Mouse (Mus musculus): ENCODE data around the gene Stk32b. TPM values are rescaled to one million over a fixed set of nuclear protein-coding genes. Genes with fewer than 3 reads are reported as not detected.

Gene Stk32b
- total RNA-seq (2021): under 1 TPM; 0.10 to 0.26 TPM
- long read RNA-seq, experiment 1: 0 reads
- long read RNA-seq, experiment 2: 0 reads

DNA sequence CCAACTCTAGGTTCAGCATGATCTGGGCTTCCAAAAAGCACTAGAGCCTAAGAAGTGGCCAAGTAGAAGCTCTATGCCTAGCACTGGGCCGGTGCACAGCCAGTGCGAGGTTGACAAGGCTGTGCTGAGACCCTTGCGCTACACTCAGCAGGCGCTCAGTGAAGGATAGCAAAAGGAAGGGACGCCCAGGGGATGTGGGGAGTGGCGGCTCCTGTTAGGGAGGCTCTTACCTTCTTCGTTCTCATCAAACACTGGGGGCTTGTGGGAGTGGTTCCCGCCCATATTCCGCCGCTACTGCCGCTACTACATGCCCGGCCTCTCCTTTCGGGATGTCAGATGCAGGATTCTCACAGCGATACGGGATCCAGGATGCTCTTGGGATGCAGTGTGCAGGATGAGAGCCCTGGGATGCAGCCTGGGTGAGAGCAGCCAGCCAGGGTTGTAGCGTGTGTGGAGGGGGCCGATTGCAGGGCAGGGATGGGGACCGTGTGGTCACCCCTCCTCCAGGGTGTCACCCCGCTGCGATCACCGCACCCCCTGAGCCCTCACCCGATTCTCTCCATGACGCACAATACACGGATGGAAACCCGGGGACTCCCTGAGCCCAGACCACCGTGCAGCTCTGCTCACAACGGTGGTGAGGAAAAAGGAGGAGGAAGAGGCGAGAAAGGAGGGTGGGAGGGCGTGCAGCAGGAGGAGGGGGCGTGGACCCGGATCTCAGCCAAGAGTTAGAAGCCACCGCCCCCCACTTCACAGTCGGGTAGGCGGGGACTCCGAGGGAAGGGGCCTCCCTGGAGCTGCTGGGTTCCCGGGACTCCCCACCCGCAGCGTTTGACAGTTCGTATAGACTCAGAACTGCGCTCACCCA lies at the start of gene Stk32b:
Stk32b (minus strand) TSS at position 667 of the 868 bp plus-strand sequence.
- DNase-seq: no peak

DNA sequence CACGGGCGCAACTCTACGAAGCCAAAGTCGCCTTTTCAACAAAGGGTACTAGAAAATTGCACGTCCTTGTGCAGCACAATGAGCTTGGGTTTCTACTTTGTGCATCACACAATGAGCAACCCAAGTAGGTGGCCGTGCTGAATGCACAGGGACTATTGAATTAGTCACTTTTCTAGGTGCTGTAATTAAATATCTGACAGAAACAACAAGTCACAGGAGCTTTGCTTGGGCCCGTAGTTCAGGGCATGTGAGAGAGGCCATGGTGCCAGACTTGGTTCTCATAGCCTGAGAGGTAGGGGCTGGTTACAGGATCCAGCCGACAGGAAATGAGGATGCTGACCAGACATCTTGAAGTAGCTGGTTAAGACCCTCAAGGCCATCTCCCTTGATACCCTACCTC lies 48.9 kb upstream of the Stk32b start:
- no peak for DNase-seq

DNA sequence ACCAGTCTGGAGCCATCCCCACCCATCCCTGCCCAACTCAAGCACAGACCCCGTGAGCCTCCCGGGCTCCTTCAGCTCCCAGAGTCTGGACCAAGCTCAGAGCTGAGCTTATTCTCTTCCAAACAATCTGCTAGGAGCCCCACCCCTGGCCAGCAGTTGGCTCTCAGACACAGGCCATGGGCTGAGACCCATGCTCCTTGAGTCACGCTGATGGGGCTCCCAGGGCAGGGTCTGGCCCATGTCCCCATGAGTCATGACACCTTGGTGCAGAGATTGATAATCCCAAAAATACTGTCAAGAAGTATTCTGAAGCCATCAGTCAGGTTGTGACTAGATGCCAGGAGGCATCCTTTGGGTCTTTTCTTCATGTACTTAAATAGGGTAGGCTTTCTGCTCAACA lies 45.1 kb upstream of the Stk32b start:
- DNase-seq: no peak

DNA sequence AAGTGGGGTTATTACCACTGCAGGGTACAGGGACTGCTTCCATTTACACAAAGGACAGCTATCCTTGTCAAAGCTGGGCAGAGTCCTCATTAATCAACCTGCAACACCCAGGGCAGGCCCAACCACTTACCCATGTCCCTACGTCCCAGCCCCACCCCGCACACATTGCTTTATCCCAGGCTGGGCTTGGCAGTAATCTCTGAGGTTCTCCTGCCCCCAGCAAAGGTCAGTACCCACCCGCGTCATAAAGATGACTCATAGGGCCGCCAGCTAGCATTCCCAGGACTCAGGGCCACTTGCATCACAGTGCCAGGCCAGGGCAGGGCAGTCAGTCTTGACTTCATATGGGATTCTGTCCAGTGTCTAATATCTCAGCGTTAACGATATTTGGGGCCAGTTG lies 36.4 kb upstream of the Stk32b start:
- DNase-seq: peak; percentile 87 to 92

DNA sequence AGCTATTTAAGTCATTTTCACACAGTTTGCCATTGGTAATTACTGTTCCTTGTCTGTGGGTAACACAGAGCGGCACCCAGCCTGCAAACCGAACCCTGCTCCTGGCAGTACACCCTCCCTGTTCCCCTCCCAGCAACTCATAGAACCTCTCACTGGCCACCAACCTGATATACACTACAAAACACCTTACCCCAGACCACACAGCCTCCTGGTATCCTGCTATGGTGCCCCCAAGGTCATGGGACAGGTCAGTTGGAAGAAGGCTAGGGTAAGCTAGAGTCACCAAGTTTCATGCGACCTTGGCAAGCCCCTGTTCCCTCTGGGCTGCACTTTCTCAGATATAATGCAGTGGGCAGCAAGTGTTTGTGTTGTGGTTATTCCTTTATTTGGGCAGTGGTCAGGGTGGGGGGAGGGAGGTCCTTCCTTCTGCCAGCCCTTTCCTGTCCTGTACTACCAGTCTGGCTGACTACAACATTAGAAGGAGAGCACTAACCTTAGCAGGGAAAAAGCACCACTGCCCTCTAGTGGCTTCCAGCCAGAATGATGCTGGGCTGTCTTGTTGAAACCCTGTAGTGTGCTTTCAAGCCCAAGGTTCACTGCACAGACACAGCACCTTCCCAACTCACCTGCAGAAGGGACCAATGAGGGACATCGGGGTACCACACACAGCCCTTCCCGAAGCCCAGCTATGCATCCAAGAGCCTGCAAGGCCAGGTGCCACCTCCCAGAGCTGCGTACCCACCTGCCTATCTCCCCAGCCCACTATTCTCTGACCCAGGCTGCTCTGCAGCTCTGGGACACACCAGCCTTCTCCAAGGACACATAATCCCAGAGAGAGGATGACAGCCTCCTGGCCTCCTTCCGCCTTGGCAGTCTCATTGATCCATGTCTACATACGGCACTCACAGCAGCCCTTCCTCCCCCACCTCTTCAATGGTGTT lies 35.3 kb upstream of the Stk32b start:
- DNase-seq: peak; percentile 82 to 84

DNA sequence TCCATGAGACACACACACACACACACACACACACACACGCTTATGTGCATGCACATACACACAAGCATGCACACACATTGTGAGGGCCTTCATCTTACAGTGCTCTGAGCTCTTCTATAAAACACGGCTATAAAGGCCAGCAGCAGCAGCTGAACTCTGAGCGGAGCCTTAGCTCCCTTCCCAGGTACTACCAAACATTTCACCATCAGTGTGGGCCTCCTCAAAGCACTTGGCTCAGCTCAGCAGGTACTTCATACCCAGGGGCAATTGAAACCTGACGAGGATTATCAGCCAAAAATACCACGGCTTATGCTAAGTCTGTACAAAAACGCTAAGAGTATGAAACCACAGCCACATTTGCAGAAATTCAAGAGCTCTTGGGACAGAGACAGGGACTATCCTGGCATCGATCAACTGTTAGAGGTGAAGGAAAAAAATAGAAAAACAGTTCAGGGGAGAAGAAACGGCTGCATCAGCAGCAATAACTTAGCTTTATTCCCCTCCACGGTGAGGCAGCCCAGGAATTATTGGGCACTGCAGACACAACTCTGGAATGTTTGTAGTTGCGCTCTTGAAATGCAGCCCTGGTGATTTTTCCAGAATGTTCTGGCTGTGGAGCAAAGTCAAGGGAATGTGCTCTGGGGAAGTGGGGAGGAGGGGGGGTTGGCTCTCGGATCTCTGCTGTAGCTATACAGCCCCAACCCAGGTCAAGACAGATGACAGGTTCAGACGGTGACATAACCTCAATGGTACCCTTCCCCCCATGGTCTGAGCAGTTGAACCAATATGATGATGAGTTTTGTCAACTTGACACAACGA lies 27.1 kb upstream of the Stk32b start:
- DNase-seq: no peak

DNA sequence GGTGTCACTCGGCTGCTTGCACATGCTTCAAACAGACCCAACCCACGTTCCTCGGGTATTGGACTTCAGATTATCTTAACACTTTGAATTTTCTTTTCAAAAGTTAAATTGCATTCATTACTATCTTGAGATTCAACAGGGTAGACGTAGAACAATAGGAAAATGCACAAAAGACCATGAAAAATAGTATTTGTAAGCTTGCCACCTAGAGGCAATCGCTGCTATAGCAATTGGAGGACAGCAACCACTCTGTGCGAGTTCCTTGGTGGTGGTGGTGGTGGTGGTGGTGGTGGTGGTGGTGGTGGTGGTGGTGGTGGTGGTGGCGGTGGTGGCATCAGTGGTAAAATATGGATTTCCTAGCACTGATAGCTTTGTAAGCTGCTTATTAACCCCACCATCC lies 19.2 kb upstream of the Stk32b start:
- no peak for DNase-seq

DNA sequence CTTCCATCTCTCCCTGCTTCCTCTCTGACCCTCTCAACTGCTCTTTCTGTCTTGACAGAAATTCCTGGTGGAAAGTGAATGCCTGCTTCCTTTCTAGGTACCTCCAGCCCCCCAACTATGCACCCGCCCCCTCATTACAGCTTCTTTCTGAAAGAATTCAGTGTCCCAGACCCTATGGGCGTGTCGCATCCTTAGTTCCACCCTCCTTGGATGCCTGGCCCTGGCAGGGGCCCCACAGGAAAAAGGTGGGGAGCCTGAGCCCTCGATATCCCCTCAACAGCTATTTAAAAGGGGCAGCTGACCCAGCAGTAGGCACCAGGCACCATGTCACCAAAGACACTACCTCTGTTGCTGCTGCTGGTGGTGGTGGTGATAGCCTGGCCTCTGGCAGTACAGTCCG lies 18.3 kb upstream of the Stk32b start, which contains the start of gene Cytl1:
Cytl1 (plus strand) TSS at position 296 of the 400 bp plus-strand sequence.
- no peak for DNase-seq

DNA sequence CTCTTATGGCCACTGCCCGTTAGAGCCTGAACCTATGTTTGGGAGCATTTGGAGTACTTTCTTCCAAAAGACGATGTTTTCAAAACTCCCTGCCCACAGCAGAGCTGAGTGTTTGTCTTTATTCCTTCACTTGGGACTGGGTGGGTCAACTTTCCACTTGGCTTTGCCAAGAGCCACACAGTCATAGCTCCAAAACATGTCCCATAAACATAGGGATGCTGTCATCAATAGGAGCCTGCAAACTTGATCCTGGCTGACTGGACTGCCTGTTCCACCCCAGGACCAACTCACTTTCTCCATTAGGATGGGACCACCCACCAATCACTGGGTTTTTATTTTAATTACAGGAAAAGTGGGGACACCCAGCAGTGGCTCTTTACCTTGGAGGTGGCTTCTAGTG lies 13.8 kb upstream of the Stk32b start:
- DNase-seq: no peak

DNA sequence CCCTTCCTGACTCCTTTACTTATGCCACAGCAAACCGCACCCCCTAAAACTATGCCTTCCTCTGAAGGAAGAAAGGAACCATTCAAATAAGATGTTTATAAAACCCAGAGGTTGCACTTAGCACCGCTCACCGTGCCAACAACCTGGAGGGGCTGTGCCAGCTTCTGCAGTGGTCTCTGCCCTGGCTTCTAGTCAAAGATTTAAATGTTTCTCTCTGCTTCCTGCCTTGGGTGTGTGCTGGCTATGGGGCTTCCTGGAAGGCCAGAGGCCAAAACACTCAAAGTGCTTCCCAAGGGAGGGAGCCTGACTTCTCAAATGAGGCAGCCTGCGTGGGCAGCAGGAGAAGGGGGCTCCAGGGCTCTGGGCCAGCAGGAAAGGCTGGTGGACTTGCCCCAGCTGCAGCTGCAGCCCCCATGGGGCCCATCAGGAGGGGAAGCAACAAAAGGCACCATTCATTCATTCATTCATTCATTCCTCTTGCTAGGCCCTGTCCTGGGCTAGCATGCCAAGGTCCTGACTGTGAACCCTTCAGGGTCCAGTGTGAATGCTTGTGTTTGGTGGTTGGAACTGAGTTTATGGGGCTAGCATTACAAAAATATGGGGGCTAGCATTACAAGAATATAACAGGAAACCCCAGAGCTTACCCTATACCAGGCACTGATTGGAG lies 8.4 kb upstream of the Stk32b start:
- no peak for DNase-seq

DNA sequence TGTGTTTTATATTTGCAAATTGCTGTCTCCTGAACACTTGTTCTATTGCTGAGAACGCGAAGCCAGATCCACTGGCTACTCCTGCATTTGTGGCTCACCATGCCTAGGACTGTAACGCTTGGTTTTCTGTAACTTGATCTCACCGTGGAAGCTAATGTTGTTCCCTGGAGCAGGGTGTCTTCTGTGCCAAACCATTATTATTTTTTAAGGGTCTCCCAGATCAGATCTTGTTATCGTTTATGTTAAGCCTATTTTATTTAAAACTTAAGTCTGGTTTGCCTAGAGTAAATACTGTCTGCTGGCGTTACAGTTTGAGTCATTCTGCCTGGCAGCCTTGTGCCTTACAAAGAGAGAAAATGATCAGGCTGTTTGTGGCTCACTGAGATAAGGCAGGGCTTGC lies 3.7 kb upstream of the Stk32b start:
- DNase-seq: no peak

DNA sequence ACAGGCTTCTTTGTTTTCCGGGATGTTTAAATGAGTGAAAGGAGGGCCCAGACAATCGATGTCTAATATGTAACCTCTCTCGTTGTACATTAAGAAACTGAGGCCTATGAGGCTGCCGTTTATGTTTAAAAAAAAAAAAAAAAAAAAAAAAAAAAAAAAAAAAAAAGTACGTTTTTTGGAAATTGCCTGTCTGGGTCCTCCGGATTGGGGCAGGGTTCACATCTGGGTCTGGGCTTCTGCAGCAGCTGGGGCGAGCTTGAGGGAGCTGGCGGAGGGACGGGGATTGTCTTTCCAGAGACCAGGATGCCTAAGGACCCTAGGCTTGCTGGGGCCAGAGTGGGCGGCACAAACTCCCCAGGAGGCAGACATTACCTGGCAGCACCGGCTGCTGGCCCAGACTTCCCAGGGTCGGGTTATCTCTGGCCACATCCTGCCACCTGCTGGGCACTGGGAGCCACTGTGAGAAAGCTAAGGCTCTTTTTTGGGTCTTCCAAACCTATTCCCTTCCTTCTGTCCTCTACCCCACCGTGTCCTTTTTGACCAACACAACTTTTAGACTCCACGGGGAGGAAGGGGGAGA lies 503 bp upstream of the Stk32b start:
- peak; percentile 26 to 43 for DNase-seq

DNA sequence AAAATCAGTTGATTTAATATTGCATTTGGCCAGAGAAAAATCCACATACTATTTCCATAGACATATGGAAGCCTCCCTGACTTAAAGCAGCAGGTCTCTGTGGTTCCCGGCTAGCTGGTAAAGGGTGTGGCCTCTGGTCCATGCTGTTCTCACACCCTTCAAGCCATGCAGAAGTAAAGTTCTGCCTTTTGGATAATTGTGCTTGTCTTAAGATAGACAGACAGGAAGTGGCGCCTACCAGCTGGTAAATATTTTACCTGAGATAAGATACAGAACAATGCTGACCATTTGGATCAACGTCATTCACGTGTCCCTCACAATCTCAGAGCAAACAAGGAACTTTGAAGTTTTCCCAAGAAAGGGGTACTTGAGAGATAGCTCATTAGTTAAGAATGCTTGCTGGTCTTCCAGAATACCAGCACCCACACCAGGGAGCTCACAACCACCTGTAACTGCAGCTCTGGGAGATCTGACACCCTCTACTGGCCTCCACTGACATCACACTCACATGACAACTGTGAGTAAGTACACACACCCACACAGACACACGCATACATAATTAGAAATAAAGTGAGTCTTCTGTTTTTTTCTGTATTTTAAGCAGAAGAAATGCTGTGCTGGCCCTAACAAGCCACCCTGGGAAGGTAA lies 7.6 kb downstream of the Stk32b start:
- no peak for DNase-seq

DNA sequence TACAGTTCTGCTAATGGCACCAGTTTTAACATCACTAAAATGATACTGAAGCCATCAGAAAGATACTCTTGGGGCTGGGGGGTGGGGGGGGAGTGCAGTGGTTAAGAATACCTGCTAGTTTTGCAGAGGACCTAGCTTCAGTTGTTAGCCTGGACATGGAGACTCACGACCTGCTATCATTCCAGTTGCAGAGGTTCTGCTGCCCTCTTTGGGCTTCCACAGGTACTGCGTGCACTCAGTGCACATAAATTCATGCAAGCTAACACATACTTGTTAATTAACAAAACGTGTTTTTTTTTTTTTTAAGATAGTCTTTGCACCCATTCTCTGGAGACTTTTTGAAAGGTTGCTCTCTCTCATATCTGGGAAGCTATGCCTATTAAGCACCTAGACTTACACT lies 8.8 kb downstream of the Stk32b start:
- no peak for DNase-seq

DNA sequence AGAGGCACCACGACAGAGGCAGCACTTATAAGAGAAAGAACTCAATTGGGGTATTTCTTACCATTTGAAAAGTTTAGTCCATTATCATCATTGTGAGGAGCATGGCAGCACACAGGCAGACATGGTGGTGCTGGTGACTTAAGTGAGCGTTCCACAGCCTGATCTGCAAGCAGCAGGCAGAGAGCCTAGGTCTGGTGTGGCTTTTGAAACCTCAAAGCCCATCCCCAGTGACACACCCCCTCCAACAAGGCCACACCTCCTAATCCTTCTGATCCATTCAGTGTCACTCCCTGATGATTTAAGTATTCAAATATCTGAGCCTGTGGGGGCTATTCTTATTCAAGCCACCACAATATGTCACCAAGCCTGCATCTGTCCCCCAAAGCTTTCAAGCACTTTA lies 12.0 kb downstream of the Stk32b start:
- DNase-seq: no peak

DNA sequence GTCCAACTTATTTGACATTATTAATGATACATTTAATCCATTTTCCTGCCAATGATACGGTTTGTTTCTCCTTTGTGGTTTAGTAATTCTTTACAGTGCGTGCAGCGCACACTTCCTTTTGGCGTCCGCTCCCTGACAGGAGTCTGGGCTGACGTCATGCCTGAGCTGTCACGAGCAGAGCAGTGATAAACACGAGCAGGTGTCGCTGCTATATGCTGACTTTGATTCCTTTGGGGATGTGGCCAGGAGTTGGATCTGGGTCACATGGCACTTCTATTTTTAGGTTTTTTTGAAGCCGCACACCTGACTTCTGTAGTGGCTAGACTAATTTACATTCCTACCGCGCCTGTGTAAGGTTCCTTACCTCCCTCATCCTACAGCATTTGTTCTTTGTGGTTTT lies 17.2 kb downstream of the Stk32b start:
- DNase-seq: no peak

DNA sequence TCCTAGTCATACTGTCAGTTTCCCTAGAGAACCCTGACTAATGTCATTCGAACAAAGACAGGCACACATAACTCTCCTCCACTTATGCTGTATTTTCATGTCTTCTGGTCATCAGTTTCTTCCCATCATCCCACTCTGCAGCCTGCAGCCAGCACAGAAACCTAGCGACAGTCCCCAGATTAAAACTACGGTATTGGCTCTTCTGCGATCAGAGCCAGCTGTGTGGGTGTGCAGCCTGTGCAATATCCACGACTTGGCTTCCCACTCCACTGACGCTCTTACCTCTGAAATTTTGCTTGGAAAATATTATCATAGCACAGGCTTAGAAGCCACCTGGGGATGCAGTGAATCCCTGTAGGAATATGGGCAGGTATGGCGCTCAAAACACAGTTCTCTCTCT lies 19.7 kb downstream of the Stk32b start:
- DNase-seq: no peak

DNA sequence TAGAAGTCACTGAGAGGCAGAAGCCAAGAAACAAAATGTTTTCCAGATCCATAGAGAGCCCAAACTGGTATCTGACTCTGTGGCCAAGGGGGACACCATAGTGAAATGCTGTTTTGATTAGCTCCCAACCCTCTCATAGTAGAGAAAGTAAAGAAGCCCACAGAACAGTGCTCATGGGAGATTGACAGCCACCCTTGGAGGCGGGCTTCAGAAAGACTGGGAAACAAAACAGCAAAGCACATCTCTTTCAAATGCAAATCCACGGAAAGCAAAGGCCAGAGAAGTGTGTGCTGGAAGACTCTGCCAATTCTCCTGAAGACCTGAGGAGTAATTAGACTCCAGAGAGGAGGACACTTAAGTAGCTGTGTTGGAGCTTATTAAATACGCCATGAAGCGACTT lies 21.2 kb downstream of the Stk32b start:
- DNase-seq: no peak

DNA sequence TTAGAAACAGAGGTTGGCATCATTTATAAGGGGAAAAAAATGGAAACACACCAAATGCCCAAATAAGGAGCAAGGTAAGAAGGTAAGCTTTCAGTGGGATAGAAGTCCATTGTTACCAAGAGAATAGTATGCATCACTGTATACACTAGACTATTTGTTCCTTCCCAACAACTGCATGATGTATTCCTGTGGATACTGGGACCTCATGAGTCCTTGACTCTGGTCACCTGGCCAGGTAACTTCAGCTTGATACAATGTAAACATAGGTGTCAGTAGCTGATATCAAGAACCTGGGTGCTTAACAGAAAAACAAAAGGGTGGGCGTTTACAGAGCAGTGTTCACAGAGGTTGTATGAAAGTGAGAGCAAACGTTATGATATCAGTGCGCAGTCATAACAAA lies 24.2 kb downstream of the Stk32b start:
- DNase-seq: no peak

DNA sequence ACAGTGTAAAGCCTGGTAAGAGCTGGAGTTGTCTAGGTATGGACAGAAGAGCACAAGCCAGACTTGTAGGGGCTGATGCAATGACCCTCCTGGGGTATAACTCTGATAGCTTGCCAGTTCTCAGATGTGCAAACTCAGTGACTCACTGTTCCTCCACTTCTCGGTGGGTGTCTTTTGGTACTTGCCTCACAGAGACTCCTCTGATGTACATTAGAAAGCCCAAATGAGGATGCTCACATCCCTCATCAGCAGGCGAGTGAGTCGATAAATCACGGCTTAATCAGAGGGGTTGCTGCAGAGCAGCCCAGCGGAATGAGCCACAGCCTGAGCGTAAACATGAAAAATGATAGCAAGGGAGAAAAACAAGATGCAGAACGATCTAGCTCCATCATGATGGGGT lies 46.2 kb downstream of the Stk32b start:
- DNase-seq: no peak

DNA sequence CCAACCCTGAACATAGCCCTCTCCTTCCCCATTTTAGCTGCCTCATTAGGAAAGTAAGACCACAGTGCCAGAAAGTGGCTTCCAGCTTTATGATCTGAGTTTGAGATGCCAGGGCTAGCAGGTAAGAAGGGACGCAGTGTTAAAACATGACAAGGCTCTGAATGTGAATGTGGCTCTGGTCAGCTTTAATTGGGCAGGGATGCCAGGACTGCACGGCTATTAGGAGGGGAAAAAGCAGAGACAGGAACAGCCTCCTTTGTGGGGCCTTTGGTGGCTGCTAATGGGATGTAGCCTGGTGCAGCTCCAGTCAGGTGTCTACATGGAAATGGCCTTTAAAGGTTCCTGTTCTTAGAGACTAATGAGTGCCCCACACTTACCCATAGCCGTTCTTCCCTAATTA lies 52.0 kb downstream of the Stk32b start:
- no peak for DNase-seq
